Mouse (Mus musculus) cortical plate, adult 2 months (tissue): ENCODE results near the gene Igfbp7.

Experiments
- CTCF ChIP-seq: fragments of 200-500 bp; IDR thresholded peaks from 2 replicates; pipeline ENCODE4 v1.5.1; 2011; ENCODE audit warnings: mild to moderate bottlenecking, control low read depth, low read length; ENCODE audit not compliant: insufficient read depth; ENCODE audit errors: extremely low read depth
- POLR2A ChIP-seq: fragments of 200-500 bp; IDR thresholded peaks from 2 replicates; pipeline ENCODE4 v1.6.1; 2011; ENCODE audit warnings: mild to moderate bottlenecking, low read length, control low read depth; ENCODE audit not compliant: insufficient read depth; ENCODE audit errors: extremely low read depth

- TF ChIP-seq CTCF (no peak), POLR2A (no peak)
Observed at GRCm38 (mm10) chr5:77443889-77444573, 36.2 kb upstream of the Igfbp7 start.
